Mouse (Mus musculus) kidney, embryonic 14.5 days (tissue): ENCODE results near the gene Ercc5. TPM values are rescaled to one million over a fixed set of nuclear protein-coding genes. Genes with fewer than 3 reads are reported as not detected.

Source experiments
- ATAC-seq: fragments of 200-750 bp; cut with Nextera tagmentation; 2 replicates; pipeline ENCODE4 v1.8.0; 2017; ENCODE audit warnings: moderate number of reproducible peaks, mild to moderate bottlenecking, moderate TSS enrichment, moderate library complexity; ENCODE audit not compliant: low FRiP score, low TSS enrichment
- H3K27ac ChIP-seq: fragments of 300-500 bp; sonication (generic); 2 replicates; pipeline ENCODE4 v1.5.1; 2014; ENCODE audit warnings: low read depth, mild to moderate bottlenecking, low read length, moderate library complexity, mixed read lengths
- H3K27me3 ChIP-seq: fragments of 300-500 bp; sonication (generic); 2 replicates; pipeline ENCODE4 v1.6.1; 2014; ENCODE audit warnings: mild to moderate bottlenecking, low read length; ENCODE audit not compliant: control insufficient read depth, insufficient read depth
- H3K36me3 ChIP-seq: fragments of 300-500 bp; sonication (generic); 2 replicates; pipeline ENCODE4 v1.6.1; 2014; ENCODE audit warnings: low read length, mixed read lengths; ENCODE audit not compliant: control insufficient read depth, insufficient read depth
- H3K4me1 ChIP-seq: fragments of 300-500 bp; sonication (generic); 2 replicates; pipeline ENCODE4 v1.6.1; 2014; ENCODE audit warnings: low read length, mixed read lengths; ENCODE audit not compliant: control insufficient read depth, insufficient read depth
- H3K4me2 ChIP-seq: fragments of 300-500 bp; sonication (generic); replicated peaks from 2 replicates; pipeline ENCODE4 v1.6.1; 2014; ENCODE audit warnings: low read depth, mild to moderate bottlenecking, low read length
- H3K4me3 ChIP-seq: fragments of 300-500 bp; sonication (generic); 2 replicates; pipeline ENCODE4 v1.5.1; 2014; ENCODE audit warnings: mild to moderate bottlenecking, low read length
- H3K9ac ChIP-seq: fragments of 300-500 bp; sonication (generic); 2 replicates; pipeline ENCODE4 v1.6.1; 2014; ENCODE audit warnings: low read depth, mild to moderate bottlenecking, low read length, moderate library complexity
- H3K9me3 ChIP-seq: fragments of 300-500 bp; sonication (generic); 2 replicates; pipeline ENCODE4 v1.6.1; 2016; ENCODE audit warnings: low read length; ENCODE audit not compliant: control insufficient read depth
- WGBS: fragments of 180-500 bp; shearing (Covaris S2); extraction: QIAGEN DNeasy Blood & Tissue Kit; methylation state at CpG from one replicate; pipeline ENCODE4 v1.1.7; 2014; 5-methylcytosine and 5-hydroxymethylcytosine counted together
- polyA plus RNA-seq: library from polyadenylated mRNA; unstranded; fragments of >200 nt; fragmentation: Nextera tagmentation; extraction: Ambion mirVana; gene quantifications from 2 replicates; pipeline ENCODE4 v1.2.1, GENCODE M21; 2014

Gene Ercc5
- polyA plus RNA-seq, 1 experiment from 2014 or later, result 23.2 TPM

GRCm38 (mm10) chr1:44162389-44162788, 14.8 kb downstream of the Ercc5 start:
- Histone ChIP-seq H3K4me2 (no peak overlapping the region), H3K27ac (no peak overlapping the region), H3K9me3 (no peaks in the 10 kb centered on the region), H3K9ac (no peak overlapping the region), H3K4me3 (no peak overlapping the region), H3K4me1 (no peaks in the 10 kb centered on the region), H3K36me3 (peaks cover 70% of the 10 kb centered on the region), H3K27me3 (no peaks in the 10 kb centered on the region)
- 91% methylated on average over 5 of the region's 5 CpGs for WGBS
- no peak for ATAC-seq

GRCm38 (mm10) chr1:44167859-44168383, 20.4 kb downstream of the Ercc5 start:
- H3K9me3 ChIP-seq, result peaks cover 5% of the 10 kb centered on the region; the same call in 1 of the 2 replicates
- no peaks in the 10 kb centered on the region for H3K4me1 ChIP-seq
- no peak overlapping the region for H3K4me3 ChIP-seq
- H3K4me2 ChIP-seq, result no peak overlapping the region
- H3K27me3 ChIP-seq, result no peaks in the 10 kb centered on the region
- no peak overlapping the region for H3K27ac ChIP-seq
- WGBS, result 96% methylated on average over 3 of the region's 3 CpGs
- no peak for ATAC-seq
- H3K9ac ChIP-seq, result no peak overlapping the region
- peaks cover 44% of the 10 kb centered on the region for H3K36me3 ChIP-seq

GRCm38 (mm10) chr1:44172656-44173055, 25.1 kb downstream of the Ercc5 start:
- no peak overlapping the region for H3K27ac ChIP-seq
- H3K4me1 ChIP-seq, result no peaks in the 10 kb centered on the region
- peaks cover 5% of the 10 kb centered on the region; the same call in 1 of the 2 replicates for H3K9me3 ChIP-seq
- over 99% methylated on average over 4 of the region's 4 CpGs for WGBS
- no peak overlapping the region for H3K4me2 ChIP-seq
- ATAC-seq, result no peak
- no peaks in the 10 kb centered on the region for H3K27me3 ChIP-seq
- no peak overlapping the region for H3K4me3 ChIP-seq
- no peak overlapping the region for H3K9ac ChIP-seq
- H3K36me3 ChIP-seq, result peaks cover 49% of the 10 kb centered on the region

GRCm38 (mm10) chr1:44173903-44174302, 26.4 kb downstream of the Ercc5 start:
- Histone ChIP-seq H3K9ac (no peak overlapping the region), H3K27me3 (no peaks in the 10 kb centered on the region), H3K27ac (no peak overlapping the region), H3K4me2 (no peak overlapping the region), H3K36me3 (peaks cover 47% of the 10 kb centered on the region), H3K4me3 (no peak overlapping the region), H3K4me1 (no peaks in the 10 kb centered on the region), H3K9me3 (peaks cover 5% of the 10 kb centered on the region; the same call in 1 of the 2 replicates)
- WGBS, result 85% methylated on average over 8 of the region's 8 CpGs
- no peak for ATAC-seq

- ATAC-seq, result no peak
- H3K9me3 ChIP-seq, result no peaks in the 10 kb centered on the region
- H3K9ac ChIP-seq, result no peak overlapping the region
- no peak overlapping the region for H3K4me3 ChIP-seq
- peaks cover 51% of the 10 kb centered on the region for H3K36me3 ChIP-seq
- H3K4me1 ChIP-seq, result no peaks in the 10 kb centered on the region
- WGBS, result 93% methylated on average over 5 of the region's 5 CpGs
- no peaks in the 10 kb centered on the region for H3K27me3 ChIP-seq
- no peak overlapping the region for H3K4me2 ChIP-seq
- no peak overlapping the region for H3K27ac ChIP-seq
Measured at GRCm38 (mm10) chr1:44178086-44178485, 30.5 kb downstream of the Ercc5 start.

GRCm38 (mm10) chr1:44186396-44186795, 38.9 kb downstream of the Ercc5 start:
- Histone ChIP-seq H3K4me2 (no peak overlapping the region), H3K27ac (no peak overlapping the region), H3K4me1 (no peaks in the 10 kb centered on the region), H3K36me3 (peaks cover 4% of the 10 kb centered on the region; the same call in 1 of the 2 replicates), H3K9ac (no peak overlapping the region), H3K9me3 (no peaks in the 10 kb centered on the region), H3K27me3 (no peaks in the 10 kb centered on the region), H3K4me3 (no peak overlapping the region)
- no peak for ATAC-seq

GRCm38 (mm10) chr1:44198273-44199171, 51.0 kb downstream of the Ercc5 start:
- peak; percentile 69 for ATAC-seq
- no peaks in the 10 kb centered on the region for H3K4me1 ChIP-seq
- H3K4me2 ChIP-seq, result peak overlapping the region; percentile 87
- no peak overlapping the region for H3K27ac ChIP-seq
- H3K36me3 ChIP-seq, result no peaks in the 10 kb centered on the region
- 17% methylated on average over 47 of the region's 47 CpGs for WGBS
- peak overlapping the region; percentile 44; the same call in 1 of the 2 replicates for H3K9ac ChIP-seq
- H3K4me3 ChIP-seq, result peak overlapping the region; percentile 47
- no peaks in the 10 kb centered on the region for H3K9me3 ChIP-seq
- no peaks in the 10 kb centered on the region for H3K27me3 ChIP-seq

- H3K27me3 ChIP-seq, result no peaks in the 10 kb centered on the region
- H3K4me3 ChIP-seq, result no peak overlapping the region
- H3K4me1 ChIP-seq, result no peaks in the 10 kb centered on the region
- no peaks in the 10 kb centered on the region for H3K36me3 ChIP-seq
- 91% methylated on average over 15 of the region's 15 CpGs for WGBS
- no peak for ATAC-seq
- no peak overlapping the region for H3K9ac ChIP-seq
- H3K27ac ChIP-seq, result no peak overlapping the region
- H3K4me2 ChIP-seq, result no peak overlapping the region
- no peaks in the 10 kb centered on the region for H3K9me3 ChIP-seq
Measured at GRCm38 (mm10) chr1:44202876-44203275, 55.3 kb downstream of the Ercc5 start.

GRCm38 (mm10) chr1:44214443-44214842, 66.9 kb downstream of the Ercc5 start:
- ATAC-seq, result no peak
- H3K9ac ChIP-seq, result no peak overlapping the region
- no peak overlapping the region for H3K4me2 ChIP-seq
- no peaks in the 10 kb centered on the region for H3K27me3 ChIP-seq
- H3K4me1 ChIP-seq, result no peaks in the 10 kb centered on the region
- no peaks in the 10 kb centered on the region for H3K9me3 ChIP-seq
- no peaks in the 10 kb centered on the region for H3K36me3 ChIP-seq
- H3K4me3 ChIP-seq, result no peak overlapping the region
- no peak overlapping the region for H3K27ac ChIP-seq
- 53% methylated on average over 2 of the region's 2 CpGs for WGBS
